ENCODE assay signal across 23 mouse cellular contexts in the genomic region with DNA sequence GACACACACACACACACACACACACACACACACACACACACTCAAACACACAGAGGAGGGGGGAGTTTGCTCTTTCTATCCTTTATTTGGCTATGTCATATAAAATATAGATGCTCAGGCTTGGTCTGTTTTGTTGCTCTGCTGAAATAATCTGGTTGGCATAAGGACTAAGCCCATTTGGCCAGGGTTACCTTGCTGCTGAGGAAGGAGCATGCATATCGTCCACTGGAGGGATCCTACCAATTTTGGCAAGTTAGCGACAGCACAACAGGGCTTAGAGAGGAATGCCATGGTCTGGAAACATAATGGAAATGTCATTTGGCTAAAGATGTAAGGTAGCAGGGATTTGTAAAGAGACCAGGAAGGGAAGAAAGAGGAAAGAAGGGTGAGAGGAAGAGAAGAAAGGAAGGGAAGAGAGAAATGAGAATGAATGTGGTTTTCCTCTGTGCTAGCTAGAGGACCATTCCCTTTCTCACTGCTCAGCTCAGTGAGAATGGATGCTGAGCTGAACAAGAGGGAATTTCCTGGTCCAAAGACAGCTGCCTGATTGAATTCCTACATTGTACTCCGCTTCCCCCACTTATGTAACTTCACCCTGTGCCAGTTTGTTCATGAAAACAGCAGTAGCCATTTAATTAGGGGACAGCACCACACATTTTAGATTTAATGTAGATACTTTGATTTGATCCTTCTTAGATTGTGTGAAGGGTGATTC. TPM values are rescaled to one million over a fixed set of nuclear protein-coding genes. Genes with fewer than 3 reads are reported as not detected.
A peak's percentile ranks its signal among the peaks of the same experiment; 100 is the strongest.
DNase-seq lines count a peak whose midpoint lies in the region; ATAC-seq lines count a peak whose summit lies in the region.
"Had no signal": no experiment of that assay in that cellular context is flagged by ENCODE, and none has a peak within 500 bp of the region (broad histone marks: within the 10 kb centered on the region; RNA-seq: fewer than 3 reads in every experiment).

No protein-coding gene starts in this region.

- no peaks in the 10 kb centered on the region; the same call in 1 of the 2 replicates for H3K4me1 ChIP-seq in hindbrain, embryonic 14.5 days (replicated peaks; ENCODE audit: control insufficient read depth, insufficient read depth, low read length)
- H3K4me1 ChIP-seq in hindbrain, embryonic 10.5 days (replicated peaks) = peaks cover 18% of the 10 kb centered on the region
- peaks cover 3% of the 10 kb centered on the region; the same call in 1 of the 2 replicates for H3K4me1 ChIP-seq in midbrain, embryonic 16.5 days (ENCODE audit: control insufficient read depth, insufficient read depth, low read length)
- H3K4me1 ChIP-seq: liver, embryonic 13.5 days had no signal

- WGBS in hindbrain, embryonic 14.5 days = 57% methylated on average over 3 of the region's 3 CpGs
- 64% methylated on average over 3 of the region's 3 CpGs for WGBS in hindbrain, embryonic 10.5 days
- 54% methylated on average over 3 of the region's 3 CpGs for WGBS in midbrain, embryonic 16.5 days

- H3K27ac ChIP-seq in hindbrain, embryonic 14.5 days = no peak overlapping the region
- H3K27ac ChIP-seq in hindbrain, embryonic 10.5 days = no peak overlapping the region
- no peak overlapping the region for H3K27ac ChIP-seq in midbrain, embryonic 16.5 days (ENCODE audit: low read length)
- H3K27ac ChIP-seq: heart, embryonic 13.5 days; kidney, postnatal 0 days; layer of hippocampus, adult 2 months; limb, embryonic 12.5 days; liver, embryonic 13.5 days had no signal

- no peak for ATAC-seq in hindbrain, embryonic 14.5 days (ENCODE audit: low FRiP score)
- no peak for ATAC-seq in midbrain, embryonic 16.5 days
- ATAC-seq: activated CD4-positive, CD25-positive, alpha-beta regulatory T cell, adult 4 months; forebrain, embryonic 14.5 days; intestine, postnatal 0 days; Patski had no signal

- no peaks in the 10 kb centered on the region for H3K36me3 ChIP-seq in hindbrain, embryonic 14.5 days (replicated peaks; ENCODE audit: control insufficient read depth, insufficient read depth)
- H3K36me3 ChIP-seq in hindbrain, embryonic 10.5 days = no peaks in the 10 kb centered on the region
- no peaks in the 10 kb centered on the region for H3K36me3 ChIP-seq in midbrain, embryonic 16.5 days (ENCODE audit: control insufficient read depth, insufficient read depth, low read length)
- H3K36me3 ChIP-seq: heart, embryonic 13.5 days; limb, embryonic 12.5 days; liver, embryonic 13.5 days had no signal

- peaks cover 22% of the 10 kb centered on the region for H3K27me3 ChIP-seq in hindbrain, embryonic 14.5 days (ENCODE audit: control insufficient read depth, insufficient read depth, low read length)
- H3K27me3 ChIP-seq in hindbrain, embryonic 10.5 days (ENCODE audit: insufficient read depth, poor library complexity, severe bottlenecking) = peaks cover 47% of the 10 kb centered on the region
- H3K27me3 ChIP-seq in midbrain, embryonic 16.5 days (ENCODE audit: control insufficient read depth, insufficient read depth, low read depth, low read length) = no peaks in the 10 kb centered on the region

- H3K4me2 ChIP-seq in hindbrain, embryonic 14.5 days (replicated peaks) = peak overlapping the region; percentile 90
- peak overlapping the region; percentile 93 for H3K4me2 ChIP-seq in midbrain, embryonic 16.5 days (ENCODE audit: low read length)
- H3K4me2 ChIP-seq: heart, embryonic 13.5 days; limb, embryonic 12.5 days; liver, embryonic 13.5 days had no signal

- peak overlapping the region; percentile 5; the same call in 1 of the 2 replicates for H3K9ac ChIP-seq in hindbrain, embryonic 14.5 days
- H3K9ac ChIP-seq in midbrain, embryonic 16.5 days (ENCODE audit: low read depth, low read length) = 0 out of 2 replicates have a peak overlapping the region, but pooled peaks have one; percentile 11
- H3K9ac ChIP-seq: heart, embryonic 13.5 days; limb, embryonic 12.5 days; liver, embryonic 13.5 days had no signal

- H3K9me3 ChIP-seq in hindbrain, embryonic 14.5 days (ENCODE audit: control insufficient read depth, low read length) = no peaks in the 10 kb centered on the region
- no peaks in the 10 kb centered on the region for H3K9me3 ChIP-seq in hindbrain, embryonic 10.5 days
- H3K9me3 ChIP-seq in midbrain, embryonic 16.5 days (replicated peaks; ENCODE audit: control insufficient read depth, low read length, poor library complexity, severe bottlenecking) = no peaks in the 10 kb centered on the region
- H3K9me3 ChIP-seq: heart, embryonic 13.5 days; limb, embryonic 12.5 days; liver, embryonic 13.5 days had no signal

- H3K4me3 ChIP-seq in hindbrain, embryonic 14.5 days (replicated peaks; ENCODE audit: low read length) = peak overlapping the region; percentile 62; the same call in 1 of the 2 replicates
- H3K4me3 ChIP-seq in hindbrain, embryonic 10.5 days = no peak overlapping the region
- H3K4me3 ChIP-seq in midbrain, embryonic 16.5 days (ENCODE audit: low read depth, low read length) = peak overlapping the region; percentile 27
- H3K4me3 ChIP-seq: erythroblast, embryonic 14.5 days; heart, embryonic 13.5 days; layer of hippocampus, adult 2 months; limb, embryonic 12.5 days; liver, embryonic 13.5 days had no signal

- no peak for DNase-seq in hindbrain, embryonic 14.5 days (ENCODE audit: low spot score)
- DNase-seq in hindbrain, embryonic 10.5 days (ENCODE audit: low spot score) = no peak
- DNase-seq in cerebellum, adult 11-12 months = peak; percentile 76
- DNase-seq in cerebellum, postnatal 10 days = peak; percentile 64 to 71
- DNase-seq in kidney, adult 9 months = no peak
- DNase-seq in urinary bladder, postnatal 25 days (ENCODE audit: low spot score) = no peak
- DNase-seq: adrenal gland, postnatal 36 days; heart, postnatal 4 days; liver, embryonic 13.5 days; spleen, adult 18-20 months; thymus, adult 2 months had no signal

RNA-seq across cellular contexts. Expression of a gene that starts 5.4 kb away (rescaled TPM):
- polyA plus RNA-seq in hindbrain, embryonic 14.5 days (2014; fragmentation: Nextera tagmentation; extraction: Ambion mirVana) = 51.5 TPM in 2 replicates
- 0.61 and 4.9 TPM in 2 replicates for polyA plus RNA-seq in hindbrain, embryonic 10.5 days (2016; fragmentation: Nextera tagmentation; extraction: Ambion mirVana)
- 53.7 and 65.4 TPM in 2 replicates for polyA plus RNA-seq in midbrain, embryonic 16.5 days (2015; fragmentation: Nextera tagmentation; extraction: Ambion mirVana)
- polyA plus RNA-seq: C2C12; erythroblast, embryonic 14.5 days; kidney, postnatal 0 days; liver, embryonic 13.5 days; lung, embryonic 16.5 days; Patski had no signal

Comparison
In these comparisons a context has a peak if more than half of its experiments do, and no peak if none do; other contexts are left out.
1. DNase-seq: peak in cerebellum, adult 11-12 months (single experiment) and cerebellum, postnatal 10 days (2 of 2); none in hindbrain, embryonic 14.5 days (single experiment), hindbrain, embryonic 10.5 days (single experiment), kidney, adult 9 months (single experiment) and urinary bladder, postnatal 25 days (single experiment).